Comparison of ENCODE assay signal across 11 mouse cellular contexts in the genomic region with DNA sequence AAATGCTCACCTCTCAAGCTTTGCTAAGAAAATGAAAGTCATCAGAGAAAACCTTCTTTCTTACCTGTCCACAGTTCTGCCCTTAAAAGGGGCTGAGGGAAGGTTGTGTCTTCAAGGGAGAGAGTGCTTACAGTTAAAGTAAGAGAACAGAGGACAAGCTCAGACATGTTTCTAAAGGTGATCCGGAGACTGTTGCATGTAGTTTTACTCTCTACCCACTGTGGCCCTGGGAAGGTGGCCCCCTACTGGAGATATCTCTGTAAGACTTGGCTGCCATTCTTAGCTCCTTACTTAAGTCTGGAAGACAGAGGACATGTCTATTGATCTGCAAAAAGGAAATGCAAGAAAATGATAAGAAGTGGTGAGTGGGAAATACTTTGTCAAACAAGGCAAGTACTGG. TPM values are rescaled to one million over a fixed set of nuclear protein-coding genes. Genes with fewer than 3 reads are reported as not detected.
A peak's percentile ranks its signal among the peaks of the same experiment; 100 is the strongest.
DNase-seq lines count a peak whose midpoint lies in the region; ATAC-seq and TF ChIP-seq lines count a peak whose summit lies in the region.
"Had no signal": no experiment of that assay in that cellular context is flagged by ENCODE, and none has a peak within 500 bp of the region (broad histone marks: within the 10 kb centered on the region; RNA-seq: fewer than 3 reads in every experiment).

No protein-coding gene starts in this region.

- intact Hi-C loops in left cerebral cortex, postnatal 14 days (cut with DNase I) = no loop called here

- H3K4me3 ChIP-seq in liver, adult 2 months (ENCODE audit: insufficient read depth, low read depth, low read length) = no peak overlapping the region
- H3K4me3 ChIP-seq in liver, embryonic 11.5 days (ENCODE audit: low read depth, low read length) = no peak overlapping the region
- H3K4me3 ChIP-seq in liver, embryonic 14.5 days (ENCODE audit: insufficient read depth in 1 of 2, low read depth in 2 of 2, low read length in 2 of 2) = no peak overlapping the region
- no peak overlapping the region for H3K4me3 ChIP-seq in hindbrain, embryonic 12.5 days
- H3K4me3 ChIP-seq: heart, embryonic 10.5 days; liver, embryonic 15.5 days had no signal

- TF ChIP-seq EP300 in liver, embryonic 14.5 days (IDR thresholded peaks at IDR 0.05; ENCODE audit: low read depth) = no peak

- no peaks in the 10 kb centered on the region for H3K9me3 ChIP-seq in liver, embryonic 11.5 days (ENCODE audit: control insufficient read depth, low read length)
- H3K9me3 ChIP-seq in liver, embryonic 14.5 days (ENCODE audit: control insufficient read depth, low read length) = no peaks in the 10 kb centered on the region
- H3K9me3 ChIP-seq in hindbrain, embryonic 12.5 days (replicated peaks) = no peaks in the 10 kb centered on the region
- H3K9me3 ChIP-seq: heart, embryonic 10.5 days; liver, embryonic 15.5 days had no signal

- no peak for ATAC-seq in liver, embryonic 11.5 days (replicated peaks; ENCODE audit: low FRiP score)
- ATAC-seq in liver, embryonic 14.5 days (ENCODE audit: insufficient read depth) = no peak
- ATAC-seq in hindbrain, embryonic 12.5 days (ENCODE audit: low FRiP score) = no peak

- TF ChIP-seq CTCF in liver, adult 2 months (IDR thresholded peaks at IDR 0.05; ENCODE audit: low read depth, low read length) = peak; percentile 55
- TF ChIP-seq CTCF in liver, embryonic 14.5 days (IDR thresholded peaks at IDR 0.05; ENCODE audit: low read depth) = peak; percentile 55

- no peaks in the 10 kb centered on the region for H3K36me3 ChIP-seq in liver, adult 2 months (ENCODE audit: control insufficient read depth, insufficient read depth, low read length)
- H3K36me3 ChIP-seq in liver, embryonic 11.5 days (ENCODE audit: control insufficient read depth, insufficient read depth, low read length) = no peaks in the 10 kb centered on the region
- no peaks in the 10 kb centered on the region for H3K36me3 ChIP-seq in liver, embryonic 14.5 days (replicated peaks; ENCODE audit: control insufficient read depth, insufficient read depth, low read depth)
- no peaks in the 10 kb centered on the region for H3K36me3 ChIP-seq in hindbrain, embryonic 12.5 days
- H3K36me3 ChIP-seq: heart, embryonic 10.5 days; liver, embryonic 15.5 days had no signal

- H3K4me2 ChIP-seq in liver, embryonic 11.5 days = no peak overlapping the region
- no peak overlapping the region for H3K4me2 ChIP-seq in liver, embryonic 14.5 days (ENCODE audit: low read depth)
- no peak overlapping the region for H3K4me2 ChIP-seq in hindbrain, embryonic 12.5 days (replicated peaks)
- H3K4me2 ChIP-seq: liver, embryonic 15.5 days had no signal

- H3K27ac ChIP-seq in liver, adult 2 months (replicated peaks; ENCODE audit: insufficient read depth, low read depth, low read length) = no peak overlapping the region
- no peak overlapping the region for H3K27ac ChIP-seq in liver, embryonic 11.5 days (ENCODE audit: low read depth, low read length)
- H3K27ac ChIP-seq in liver, embryonic 14.5 days = no peak overlapping the region
- no peak overlapping the region for H3K27ac ChIP-seq in hindbrain, embryonic 12.5 days
- H3K27ac ChIP-seq: heart, embryonic 10.5 days; liver, embryonic 15.5 days had no signal

- no peaks in the 10 kb centered on the region for H3K27me3 ChIP-seq in liver, adult 2 months (ENCODE audit: control insufficient read depth, insufficient read depth, low read length)
- no peaks in the 10 kb centered on the region for H3K27me3 ChIP-seq in liver, embryonic 11.5 days (replicated peaks; ENCODE audit: control insufficient read depth, insufficient read depth, low read length)
- no peaks in the 10 kb centered on the region for H3K27me3 ChIP-seq in liver, embryonic 14.5 days (ENCODE audit: control insufficient read depth, insufficient read depth, low read length)
- H3K27me3 ChIP-seq in hindbrain, embryonic 12.5 days = no peaks in the 10 kb centered on the region

- 22% methylated on average over 1 of the region's 1 CpGs for WGBS in liver, adult 2 months
- WGBS in liver, embryonic 11.5 days = 45% methylated on average over 1 of the region's 1 CpGs
- WGBS in liver, embryonic 14.5 days (ENCODE audit: insufficient replicate concordance) = 24% methylated on average over 1 of the region's 1 CpGs
- WGBS in hindbrain, embryonic 12.5 days = 50% methylated on average over 1 of the region's 1 CpGs

- H3K4me1 ChIP-seq in liver, adult 2 months (ENCODE audit: control insufficient read depth, insufficient read depth, low read length) = no peaks in the 10 kb centered on the region
- H3K4me1 ChIP-seq in liver, embryonic 11.5 days (replicated peaks; ENCODE audit: control insufficient read depth, insufficient read depth, low read length) = no peaks in the 10 kb centered on the region
- H3K4me1 ChIP-seq in liver, embryonic 14.5 days (replicated peaks; ENCODE audit: control insufficient read depth in 2 of 2, insufficient read depth in 2 of 2, low read length in 1 of 2) = no peaks in the 10 kb centered on the region
- H3K4me1 ChIP-seq in hindbrain, embryonic 12.5 days = no peaks in the 10 kb centered on the region
- H3K4me1 ChIP-seq: heart, embryonic 10.5 days; liver, embryonic 15.5 days had no signal

- no peaks in the 10 kb centered on the region for H3K79me2 ChIP-seq in liver, adult 2 months (ENCODE audit: control insufficient read depth, insufficient read depth, low read length)

- no peak overlapping the region for H3K9ac ChIP-seq in liver, adult 2 months (ENCODE audit: low read depth, low read length)
- H3K9ac ChIP-seq in liver, embryonic 11.5 days (ENCODE audit: low read depth, low read length) = no peak overlapping the region
- no peak overlapping the region for H3K9ac ChIP-seq in liver, embryonic 14.5 days (replicated peaks)
- no peak overlapping the region for H3K9ac ChIP-seq in hindbrain, embryonic 12.5 days
- H3K9ac ChIP-seq: liver, embryonic 15.5 days had no signal

- no peak for TF ChIP-seq POLR2A in liver, adult 2 months (IDR thresholded peaks at IDR 0.05; ENCODE audit: extremely low read depth, insufficient read depth, low read length)

- peak; percentile 67 for DNase-seq in liver, adult 2 months (ENCODE audit: extremely low read depth, low read depth, low spot score)
- DNase-seq in liver, embryonic 11.5 days (ENCODE audit: low spot score) = no peak
- DNase-seq in ZHBTc4 (ENCODE audit: low read depth, low spot score) = peak; percentile 77
- DNase-seq in liver, embryonic 14.5 days (ENCODE audit: low read depth in 3 of 3, low spot score in 3 of 3) = no peak
- DNase-seq in thymus, postnatal 25 days = peak; percentile 27
- DNase-seq in left cerebral cortex, postnatal 14 days (ENCODE audit: low spot score in 2 of 2) = no peak
- DNase-seq in testis, postnatal 14 days (ENCODE audit: low spot score) = no peak
- DNase-seq: cerebellum, adult 8-10 months had no signal

RNA-seq across cellular contexts. Expression of gene Gm9958, which starts 16.1 kb away (rescaled TPM):
- 1.2 and 1.3 TPM in 2 replicates for total RNA-seq in liver, adult 2 months (2014; rRNA removed)
- polyA plus RNA-seq in liver, adult 2 months (2012; rRNA removed) = 0.87 and 0.97 TPM in 2 replicates
- 3.8 and 4.1 TPM in 2 replicates for polyA plus RNA-seq in liver, embryonic 11.5 days (2014; fragmentation: Nextera tagmentation; extraction: Ambion mirVana)
- polyA plus RNA-seq in liver, embryonic 14.5 days (2012; rRNA removed) = 1.2 and 1.6 TPM in 2 replicates
- polyA plus RNA-seq in liver, embryonic 14.5 days (2014; fragmentation: Nextera tagmentation; extraction: Ambion mirVana) = 1.7 and 2.0 TPM in 2 replicates
- 6.6 and 7.3 TPM in 2 replicates for polyA plus RNA-seq in hindbrain, embryonic 12.5 days (2016; fragmentation: Nextera tagmentation; extraction: Ambion mirVana)
- 1 to 10 TPM; 1.4 to 1.6 TPM for total RNA-seq in left cerebral cortex, postnatal 14 days (2021)

RNA-seq across cellular contexts. Expression of gene Ankrd17, which starts 16.7 kb away (rescaled TPM):
- 37.8 and 40.9 TPM in 2 replicates for total RNA-seq in liver, adult 2 months (2014; rRNA removed)
- 11.0 and 12.7 TPM in 2 replicates for polyA plus RNA-seq in liver, adult 2 months (2012; rRNA removed)
- 25.2 and 32.2 TPM in 2 replicates for polyA plus RNA-seq in liver, embryonic 11.5 days (2014; fragmentation: Nextera tagmentation; extraction: Ambion mirVana)
- polyA plus RNA-seq in liver, embryonic 14.5 days (2012; rRNA removed) = 12.5 and 14.4 TPM in 2 replicates
- polyA plus RNA-seq in liver, embryonic 14.5 days (2014; fragmentation: Nextera tagmentation; extraction: Ambion mirVana) = 10.8 and 11.3 TPM in 2 replicates
- polyA plus RNA-seq in hindbrain, embryonic 12.5 days (2016; fragmentation: Nextera tagmentation; extraction: Ambion mirVana) = 29.2 and 32.3 TPM in 2 replicates
- 100 to 1,000 TPM; 105 to 106 TPM for total RNA-seq in left cerebral cortex, postnatal 14 days (2021)

Comparison
In these comparisons a context has a peak if more than half of its experiments do, and no peak if none do; other contexts are left out.
1. DNase-seq: peak in liver, adult 2 months (single experiment), ZHBTc4 (single experiment) and thymus, postnatal 25 days (single experiment); none in liver, embryonic 11.5 days (single experiment), liver, embryonic 14.5 days (0 of 3), left cerebral cortex, postnatal 14 days (0 of 2) and testis, postnatal 14 days (single experiment).